Mouse (Mus musculus) midbrain, embryonic 13.5 days (tissue): Measurements from ENCODE around the gene Mrps35. TPM values are rescaled to one million over a fixed set of nuclear protein-coding genes. Genes with fewer than 3 reads are reported as not detected.

Experiments used
- ATAC-seq: fragments of 200-750 bp; cut with Nextera tagmentation; 2 replicates; pipeline ENCODE4 v1.8.0; 2017; ENCODE audit warnings: mild to moderate bottlenecking, moderate TSS enrichment, moderate library complexity
- H3K27ac ChIP-seq: fragments of 300-500 bp; sonication (generic); 2 replicates; pipeline ENCODE4 v1.5.1; 2015; ENCODE audit warnings: inconsistent platforms, mild to moderate bottlenecking, moderate library complexity
- H3K27me3 ChIP-seq: fragments of 300-500 bp; sonication (generic); 2 replicates; pipeline ENCODE4 v1.6.1; 2015; ENCODE audit warnings: mild to moderate bottlenecking, inconsistent platforms
- H3K36me3 ChIP-seq: fragments of 300-500 bp; sonication (generic); 2 replicates; pipeline ENCODE4 v1.6.1; 2015; ENCODE audit warnings: mild to moderate bottlenecking, inconsistent platforms
- H3K4me1 ChIP-seq: fragments of 300-500 bp; sonication (generic); replicated peaks from 2 replicates; pipeline ENCODE4 v1.6.1; 2015; ENCODE audit warnings: inconsistent platforms
- H3K4me2 ChIP-seq: fragments of 300-500 bp; sonication (generic); replicated peaks from 2 replicates; pipeline ENCODE4 v1.6.1; 2015; ENCODE audit warnings: moderate library complexity, mild to moderate bottlenecking, inconsistent platforms
- H3K4me3 ChIP-seq: fragments of 300-500 bp; sonication (generic); replicated peaks from 2 replicates; pipeline ENCODE4 v1.5.1; 2015; ENCODE audit warnings: mild to moderate bottlenecking, inconsistent platforms
- H3K9ac ChIP-seq: fragments of 300-500 bp; sonication (generic); replicated peaks from 2 replicates; pipeline ENCODE4 v1.6.1; 2015; ENCODE audit warnings: mild to moderate bottlenecking, inconsistent platforms
- H3K9me3 ChIP-seq: fragments of 300-500 bp; sonication (generic); 2 replicates; pipeline ENCODE4 v1.6.1; 2016; ENCODE audit warnings: mild to moderate bottlenecking, inconsistent platforms
- WGBS: fragments of 180-500 bp; shearing (Covaris S2); methylation state at CpG from one replicate; pipeline ENCODE4 v1.1.7; 2015; 5-methylcytosine and 5-hydroxymethylcytosine counted together
- polyA plus RNA-seq: library from polyadenylated mRNA; unstranded; fragments of >200 nt; fragmentation: Nextera tagmentation; extraction: Ambion mirVana; gene quantifications from 2 replicates; pipeline ENCODE4 v1.2.1, GENCODE M21; 2015

The Mrps35 gene
- 74.7 and 89.0 TPM in 2 replicates for polyA plus RNA-seq

DNA sequence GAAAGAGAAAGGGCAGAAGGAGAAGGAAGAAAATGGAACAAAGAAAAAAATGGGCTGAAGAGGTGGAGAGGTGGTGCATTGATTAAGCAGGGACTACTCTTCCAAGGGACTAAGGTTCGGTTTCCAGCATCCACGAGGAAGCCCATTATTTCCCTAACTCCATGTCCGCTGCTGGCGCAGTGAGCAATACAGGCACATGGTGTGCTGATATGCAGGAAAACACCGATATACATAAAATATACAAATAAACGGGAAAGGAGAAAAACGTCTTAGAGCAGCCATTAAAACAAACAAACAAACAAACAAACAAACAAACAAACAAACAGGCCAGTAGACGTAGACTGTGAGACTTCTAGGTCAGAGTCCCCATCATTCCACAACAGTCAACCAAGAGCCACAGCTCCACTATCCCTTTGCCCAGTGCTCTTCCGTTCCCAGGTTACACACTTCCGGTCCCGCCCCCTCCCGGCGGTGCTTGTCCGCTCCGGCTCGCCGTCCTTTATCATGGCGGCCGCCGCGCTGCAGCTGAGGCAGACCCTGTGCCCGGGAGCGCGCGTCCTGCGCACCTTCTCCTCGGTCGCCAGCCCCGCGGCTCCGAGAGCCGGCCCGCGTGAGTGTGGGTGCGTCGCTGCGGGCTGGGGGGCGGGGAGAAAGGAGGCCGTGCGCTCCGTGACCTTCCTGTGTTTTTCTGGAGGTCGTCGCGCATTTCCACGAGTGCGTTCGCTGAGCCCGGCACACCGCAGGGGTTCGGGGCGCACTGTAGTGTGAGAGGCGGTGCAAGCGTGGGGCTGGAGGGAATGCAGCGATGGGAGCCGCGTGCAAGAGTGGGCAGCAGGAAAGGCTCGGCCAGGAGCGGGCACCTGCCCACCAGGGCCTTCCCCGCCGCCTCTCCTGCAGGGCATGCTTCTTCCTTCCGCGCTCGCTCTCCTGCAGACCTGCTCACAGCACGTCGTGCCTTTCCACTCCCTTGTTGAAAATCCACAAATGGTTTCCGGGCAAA is at the start of gene Mrps35:
Gene Mrps35 (plus strand): TSS at position 474 of the 1,000 bp plus-strand sequence.
- Histone ChIP-seq H3K4me1 (peaks cover 19% of the 10 kb centered on the region), H3K27me3 (peaks cover 12% of the 10 kb centered on the region), H3K9ac (peak within 1 kb of the TSS; percentile 92), H3K27ac (peak within 1 kb of the TSS; percentile 88), H3K9me3 (no peaks in the 10 kb centered on the region), H3K4me3 (peak within 1 kb of the TSS; percentile 91), H3K36me3 (peaks cover 8% of the 10 kb centered on the region; the same call in 1 of the 2 replicates), H3K4me2 (peak within 1 kb of the TSS; percentile 65)
- ATAC-seq: peak; percentile 100
- WGBS: 6% methylated on average over 66 of the region's 66 CpGs

GRCm38 (mm10) chr6:146994236-146994635 is 48.3 kb upstream of the Mrps35 start:
- Histone ChIP-seq H3K9ac (no peak overlapping the region), H3K4me3 (no peak overlapping the region), H3K27ac (no peak overlapping the region), H3K4me1 (no peaks in the 10 kb centered on the region), H3K27me3 (no peaks in the 10 kb centered on the region), H3K4me2 (no peak overlapping the region), H3K9me3 (no peaks in the 10 kb centered on the region), H3K36me3 (no peaks in the 10 kb centered on the region)
- WGBS: 43% methylated on average over 5 of the region's 5 CpGs
- ATAC-seq: no peak

DNA sequence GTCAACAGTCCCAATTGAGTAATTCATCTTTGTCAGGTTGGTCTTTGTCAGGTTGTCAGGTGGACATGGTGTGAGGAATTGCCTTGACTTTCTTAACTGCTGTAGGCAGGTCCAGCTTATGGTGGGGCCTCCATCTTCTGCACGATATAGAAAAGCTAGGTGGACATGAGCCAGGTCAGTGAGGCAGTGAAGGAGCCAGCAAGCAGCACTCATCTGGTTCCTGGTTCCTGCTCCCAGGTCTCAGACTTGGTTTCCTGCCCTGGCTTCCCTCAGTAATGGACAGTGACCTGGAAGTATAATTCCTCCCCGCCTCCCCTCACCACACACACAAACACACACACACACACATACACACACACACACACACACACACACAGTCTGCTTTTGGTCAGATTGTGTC is 47.2 kb upstream of the Mrps35 start:
- 0 out of 2 replicates have a peak, but pooled peaks have one; percentile 20 for ATAC-seq
- 81% methylated on average over 2 of the region's 2 CpGs for WGBS
- no peak overlapping the region for H3K9ac ChIP-seq
- no peaks in the 10 kb centered on the region for H3K27me3 ChIP-seq
- H3K27ac ChIP-seq: no peak overlapping the region
- no peaks in the 10 kb centered on the region for H3K9me3 ChIP-seq
- no peaks in the 10 kb centered on the region for H3K36me3 ChIP-seq
- H3K4me2 ChIP-seq: no peak overlapping the region
- H3K4me1 ChIP-seq: no peaks in the 10 kb centered on the region
- no peak overlapping the region for H3K4me3 ChIP-seq

GRCm38 (mm10) chr6:146995878-146996277 is 46.7 kb upstream of the Mrps35 start:
- Histone ChIP-seq H3K27ac (no peak overlapping the region), H3K9me3 (no peaks in the 10 kb centered on the region), H3K36me3 (no peaks in the 10 kb centered on the region), H3K4me1 (no peaks in the 10 kb centered on the region), H3K27me3 (no peaks in the 10 kb centered on the region), H3K4me3 (no peak overlapping the region), H3K9ac (no peak overlapping the region), H3K4me2 (no peak overlapping the region)
- WGBS: 79% methylated on average over 6 of the region's 6 CpGs
- ATAC-seq: no peak

GRCm38 (mm10) chr6:146997006-146997405 is 45.6 kb upstream of the Mrps35 start:
- Histone ChIP-seq H3K4me3 (no peak overlapping the region), H3K9ac (no peak overlapping the region), H3K9me3 (no peaks in the 10 kb centered on the region), H3K36me3 (no peaks in the 10 kb centered on the region), H3K4me1 (no peaks in the 10 kb centered on the region), H3K27me3 (no peaks in the 10 kb centered on the region), H3K27ac (no peak overlapping the region), H3K4me2 (no peak overlapping the region)
- 90% methylated on average over 6 of the region's 6 CpGs for WGBS
- no peak for ATAC-seq

GRCm38 (mm10) chr6:146998710-146999109 is 43.9 kb upstream of the Mrps35 start:
- Histone ChIP-seq H3K4me3 (no peak overlapping the region), H3K27me3 (no peaks in the 10 kb centered on the region), H3K4me1 (no peaks in the 10 kb centered on the region), H3K36me3 (no peaks in the 10 kb centered on the region), H3K27ac (no peak overlapping the region), H3K4me2 (no peak overlapping the region), H3K9ac (no peak overlapping the region), H3K9me3 (no peaks in the 10 kb centered on the region)
- no peak for ATAC-seq
- 92% methylated on average over 4 of the region's 4 CpGs for WGBS

- no peak overlapping the region for H3K27ac ChIP-seq
- WGBS: 90% methylated on average over 9 of the region's 9 CpGs
- H3K4me3 ChIP-seq: no peak overlapping the region
- H3K36me3 ChIP-seq: no peaks in the 10 kb centered on the region
- H3K4me2 ChIP-seq: no peak overlapping the region
- no peaks in the 10 kb centered on the region for H3K4me1 ChIP-seq
- H3K27me3 ChIP-seq: no peaks in the 10 kb centered on the region
- no peak for ATAC-seq
- no peak overlapping the region for H3K9ac ChIP-seq
- no peaks in the 10 kb centered on the region for H3K9me3 ChIP-seq
Measured at GRCm38 (mm10) chr6:146999302-146999701, 43.3 kb upstream of the Mrps35 start.

- WGBS: 91% methylated on average over 2 of the region's 2 CpGs
- H3K4me2 ChIP-seq: no peak overlapping the region
- H3K27ac ChIP-seq: no peak overlapping the region
- H3K27me3 ChIP-seq: no peaks in the 10 kb centered on the region
- H3K4me3 ChIP-seq: no peak overlapping the region
- no peaks in the 10 kb centered on the region for H3K4me1 ChIP-seq
- H3K36me3 ChIP-seq: no peaks in the 10 kb centered on the region
- no peaks in the 10 kb centered on the region for H3K9me3 ChIP-seq
- no peak for ATAC-seq
- H3K9ac ChIP-seq: no peak overlapping the region
Measured at GRCm38 (mm10) chr6:146999755-147000154, 42.8 kb upstream of the Mrps35 start.

- Histone ChIP-seq H3K4me2 (no peak overlapping the region), H3K4me3 (no peak overlapping the region), H3K36me3 (no peaks in the 10 kb centered on the region), H3K9me3 (no peaks in the 10 kb centered on the region), H3K27ac (no peak overlapping the region), H3K9ac (no peak overlapping the region), H3K4me1 (no peaks in the 10 kb centered on the region), H3K27me3 (no peaks in the 10 kb centered on the region)
- WGBS: 65% methylated on average over 3 of the region's 3 CpGs
- ATAC-seq: no peak
Measured at GRCm38 (mm10) chr6:147008148-147008547, 34.4 kb upstream of the Mrps35 start.

- no peak for ATAC-seq
- H3K27me3 ChIP-seq: no peaks in the 10 kb centered on the region
- 96% methylated on average over 6 of the region's 6 CpGs for WGBS
- no peaks in the 10 kb centered on the region for H3K9me3 ChIP-seq
- H3K4me1 ChIP-seq: no peaks in the 10 kb centered on the region
- no peak overlapping the region for H3K9ac ChIP-seq
- H3K4me2 ChIP-seq: no peak overlapping the region
- no peak overlapping the region for H3K27ac ChIP-seq
- H3K36me3 ChIP-seq: no peaks in the 10 kb centered on the region
- H3K4me3 ChIP-seq: no peak overlapping the region
Measured at GRCm38 (mm10) chr6:147010358-147010757, 32.2 kb upstream of the Mrps35 start.

- no peak overlapping the region for H3K4me3 ChIP-seq
- no peaks in the 10 kb centered on the region for H3K36me3 ChIP-seq
- ATAC-seq: no peak
- no peaks in the 10 kb centered on the region for H3K27me3 ChIP-seq
- no peak overlapping the region for H3K4me2 ChIP-seq
- no peaks in the 10 kb centered on the region for H3K4me1 ChIP-seq
- no peaks in the 10 kb centered on the region for H3K9me3 ChIP-seq
- H3K27ac ChIP-seq: no peak overlapping the region
- WGBS: 92% methylated on average over 15 of the region's 15 CpGs
- no peak overlapping the region for H3K9ac ChIP-seq
Measured at GRCm38 (mm10) chr6:147010811-147011520, 31.6 kb upstream of the Mrps35 start.

DNA sequence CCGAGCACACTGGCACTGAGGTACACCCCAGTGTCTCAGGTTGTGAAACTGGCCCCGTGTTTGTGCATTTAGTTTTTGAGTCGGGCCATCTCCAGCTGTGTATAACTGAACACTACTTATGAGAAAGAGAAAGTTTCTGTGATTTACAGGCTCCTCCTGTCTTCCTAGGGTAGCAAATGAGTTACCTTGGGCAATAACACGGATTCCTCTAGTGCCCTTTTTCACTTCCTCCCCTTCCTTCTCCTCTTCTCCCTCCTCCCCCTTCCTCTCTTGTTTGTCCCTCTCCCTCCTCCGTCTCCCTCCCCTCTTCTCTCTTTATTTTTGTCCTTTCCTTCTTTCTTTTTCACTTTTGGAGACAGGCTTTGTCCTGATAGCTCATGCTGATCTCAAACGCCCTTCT is 31.0 kb upstream of the Mrps35 start:
- Histone ChIP-seq H3K27me3 (no peaks in the 10 kb centered on the region), H3K36me3 (no peaks in the 10 kb centered on the region), H3K9me3 (no peaks in the 10 kb centered on the region), H3K27ac (no peak overlapping the region), H3K4me1 (no peaks in the 10 kb centered on the region), H3K9ac (no peak overlapping the region), H3K4me3 (no peak overlapping the region), H3K4me2 (no peak overlapping the region)
- ATAC-seq: no peak
- WGBS: 70% methylated on average over 6 of the region's 6 CpGs
